Comparison of ENCODE assay signal across 14 mouse cellular contexts in the genomic region with DNA sequence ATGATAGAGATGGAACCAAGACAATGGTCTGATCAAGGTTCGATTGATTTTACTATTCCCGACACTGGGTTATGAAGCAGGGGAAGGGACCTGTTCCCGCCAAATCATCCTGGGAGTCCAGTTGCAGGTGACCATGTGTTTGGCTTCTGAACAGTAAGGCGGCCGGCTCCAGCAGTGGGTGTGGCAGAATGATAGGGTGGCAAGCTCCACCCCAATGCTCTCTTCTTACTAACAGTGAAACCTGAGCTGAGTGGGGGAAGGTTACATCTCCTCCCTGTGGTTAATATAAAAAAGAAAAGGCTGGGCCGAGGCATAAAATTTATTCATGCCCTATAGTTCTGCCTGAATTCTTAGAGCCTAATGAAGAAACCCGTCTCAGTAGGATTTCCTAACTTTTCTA. TPM values are rescaled to one million over a fixed set of nuclear protein-coding genes. Genes with fewer than 3 reads are reported as not detected.
A peak's percentile ranks its signal among the peaks of the same experiment; 100 is the strongest.
DNase-seq lines count a peak whose midpoint lies in the region; ATAC-seq and TF ChIP-seq lines count a peak whose summit lies in the region.
"Had no signal": no experiment of that assay in that cellular context is flagged by ENCODE, and none has a peak within 500 bp of the region (broad histone marks: within the 10 kb centered on the region; RNA-seq: fewer than 3 reads in every experiment).

No protein-coding gene starts in this region.

- no peak overlapping the region for H3K4me3 ChIP-seq in limb, embryonic 14.5 days (replicated peaks; ENCODE audit: low read length)
- no peak overlapping the region for H3K4me3 ChIP-seq in thymus, adult 2 months (ENCODE audit: control insufficient read depth, insufficient read depth, low read length)
- H3K4me3 ChIP-seq: hindbrain, embryonic 13.5 days; left cerebral cortex, adult 2 months had no signal

- no peak overlapping the region for H3K9ac ChIP-seq in limb, embryonic 14.5 days (ENCODE audit: low read depth, low read length, severe bottlenecking)
- H3K9ac ChIP-seq: hindbrain, embryonic 13.5 days had no signal

- H3K27ac ChIP-seq in limb, embryonic 14.5 days (replicated peaks; ENCODE audit: low read depth, low read length), result no peak overlapping the region
- no peak overlapping the region for H3K27ac ChIP-seq in thymus, adult 2 months (ENCODE audit: control insufficient read depth, insufficient read depth, low read length)
- H3K27ac ChIP-seq: hindbrain, embryonic 13.5 days; left cerebral cortex, adult 2 months had no signal

- no peak for TF ChIP-seq POLR2A in limb, embryonic 14.5 days (IDR thresholded peaks at IDR 0.05; ENCODE audit: borderline replicate concordance, extremely low read depth, insufficient read depth, insufficient read length)
- TF ChIP-seq POLR2A in thymus, adult 2 months (IDR thresholded peaks at IDR 0.05; ENCODE audit: control insufficient read depth, extremely low read depth, insufficient read depth, low read length, poor library complexity), result no peak

- DNase-seq in spleen, adult 12 weeks (ENCODE audit: low spot score), result peak; percentile 15
- no peak for DNase-seq in spleen, postnatal 10 days (ENCODE audit: low spot score in 2 of 2)
- peak; percentile 41 for DNase-seq in c-Kit-positive CD71-positive TER-119-positive erythroid progenitor cells, embryonic 14.5 days (ENCODE audit: low spot score)
- peak; percentile 11 for DNase-seq in limb, embryonic 14.5 days (ENCODE audit: low spot score)
- no peak for DNase-seq in gastrocnemius, postnatal 25 days
- no peak for DNase-seq in thymus, adult 2 months
- DNase-seq in gastrocnemius, adult 8-10 months (ENCODE audit: low spot score in 2 of 2), result no peak
- DNase-seq: adrenal gland, postnatal 10 days; cerebellum, adult 8-10 months; thymus, postnatal 14 days had no signal

- H3K4me2 ChIP-seq in limb, embryonic 14.5 days (replicated peaks; ENCODE audit: low read depth, low read length, severe bottlenecking), result no peak overlapping the region
- H3K4me2 ChIP-seq: hindbrain, embryonic 13.5 days had no signal

- no peaks in the 10 kb centered on the region; the same call in 1 of the 2 replicates for H3K9me3 ChIP-seq in limb, embryonic 14.5 days (ENCODE audit: control insufficient read depth, low read length)

- H3K36me3 ChIP-seq in limb, embryonic 14.5 days (ENCODE audit: control insufficient read depth, insufficient read depth, low read length), result no peaks in the 10 kb centered on the region
- no peaks in the 10 kb centered on the region for H3K36me3 ChIP-seq in thymus, adult 2 months (ENCODE audit: control insufficient read depth, insufficient read depth, low read length)
- H3K36me3 ChIP-seq: hindbrain, embryonic 13.5 days had no signal

- H3K27me3 ChIP-seq in limb, embryonic 14.5 days (ENCODE audit: control insufficient read depth, insufficient read depth, low read length), result no peaks in the 10 kb centered on the region
- H3K27me3 ChIP-seq in thymus, adult 2 months (ENCODE audit: control insufficient read depth, insufficient read depth, low read length), result no peaks in the 10 kb centered on the region
- H3K27me3 ChIP-seq: hindbrain, embryonic 13.5 days had no signal

- WGBS in limb, embryonic 14.5 days, result 36% methylated on average over 7 of the region's 7 CpGs
- 78% methylated on average over 7 of the region's 7 CpGs for WGBS in thymus, adult 2 months

- TF ChIP-seq CTCF in thymus, adult 2 months (IDR thresholded peaks at IDR 0.05; ENCODE audit: borderline replicate concordance, control insufficient read depth, extremely low read depth, insufficient read depth, low read length, poor library complexity), result no peak

- H3K4me1 ChIP-seq in limb, embryonic 14.5 days (ENCODE audit: control insufficient read depth, insufficient read depth, low read length), result no peaks in the 10 kb centered on the region
- H3K4me1 ChIP-seq in thymus, adult 2 months (replicated peaks; ENCODE audit: control insufficient read depth, insufficient read depth, low read length), result no peaks in the 10 kb centered on the region; the same call in 1 of the 2 replicates
- H3K4me1 ChIP-seq: hindbrain, embryonic 13.5 days had no signal

- no peak for ATAC-seq in limb, embryonic 14.5 days (ENCODE audit: low FRiP score, low read depth)

RNA-seq across cellular contexts. Expression of gene Pmm1, which starts 8.4 kb away (rescaled TPM):
- polyA plus RNA-seq in limb, embryonic 14.5 days (2012; rRNA removed), result 40.7 and 41.5 TPM in 2 replicates
- polyA plus RNA-seq in limb, embryonic 14.5 days (2014; fragmentation: Nextera tagmentation; extraction: Ambion mirVana), result 33.3 and 34.8 TPM in 2 replicates
- 10 to 100 TPM; 11.9 to 21.6 TPM for total RNA-seq in gastrocnemius, postnatal 25 days (2021)
- 64.1 and 68.7 TPM in 2 replicates for polyA plus RNA-seq in thymus, adult 2 months (2012; rRNA removed)
- 10 to 100 TPM; 15.6 to 17.9 (median 15.9) TPM for total RNA-seq in gastrocnemius, adult 8-10 months (2022)

RNA-seq across cellular contexts. Expression of gene 1700029P11Rik, which starts 11.2 kb away (rescaled TPM):
- polyA plus RNA-seq in limb, embryonic 14.5 days (2012; rRNA removed), result not detected in 2 replicates
- polyA plus RNA-seq in limb, embryonic 14.5 days (2014; fragmentation: Nextera tagmentation; extraction: Ambion mirVana), result not detected in 2 replicates
- total RNA-seq in gastrocnemius, postnatal 25 days (2021), result not detected
- polyA plus RNA-seq in thymus, adult 2 months (2012; rRNA removed), result not detected in 2 replicates
- total RNA-seq in gastrocnemius, adult 8-10 months (2022), result not detected
- total RNA-seq: adrenal gland, postnatal 10 days; left cerebral cortex, adult 2 months; neutrophil, adult 5-6 weeks had no signal
- polyA plus RNA-seq: hindbrain, embryonic 13.5 days; small intestine, adult 2 months had no signal

RNA-seq across cellular contexts. Expression of gene Xrcc6, which starts 18.5 kb away (rescaled TPM):
- 29.3 and 37.2 TPM in 2 replicates for polyA plus RNA-seq in limb, embryonic 14.5 days (2012; rRNA removed)
- 71.8 and 74.0 TPM in 2 replicates for polyA plus RNA-seq in limb, embryonic 14.5 days (2014; fragmentation: Nextera tagmentation; extraction: Ambion mirVana)
- 10 to 100 TPM; 20.8 to 24.9 TPM for total RNA-seq in gastrocnemius, postnatal 25 days (2021)
- polyA plus RNA-seq in thymus, adult 2 months (2012; rRNA removed), result 183 and 225 TPM in 2 replicates
- total RNA-seq in gastrocnemius, adult 8-10 months (2022), result 10 to 100 TPM; 20.6 to 24.5 (median 24.2) TPM

RNA-seq across cellular contexts. Expression of gene Csdc2, which starts 32.6 kb away (rescaled TPM):
- polyA plus RNA-seq in limb, embryonic 14.5 days (2012; rRNA removed), result 16.2 and 23.6 TPM in 2 replicates
- polyA plus RNA-seq in limb, embryonic 14.5 days (2014; fragmentation: Nextera tagmentation; extraction: Ambion mirVana), result 13.5 and 14.3 TPM in 2 replicates
- total RNA-seq in gastrocnemius, postnatal 25 days (2021), result 1 to 10 TPM; 1.8 to 2.6 TPM
- polyA plus RNA-seq in thymus, adult 2 months (2012; rRNA removed), result 1.9 and 6.8 TPM in 2 replicates
- total RNA-seq in gastrocnemius, adult 8-10 months (2022), result 1 to 10 TPM in 2 of 4 experiments, under 1 TPM in 2; 0.67 to 1.9 (median 0.90) TPM
- total RNA-seq: neutrophil, adult 5-6 weeks had no signal

RNA-seq across cellular contexts. Expression of gene Polr3h, which starts 43.1 kb away (rescaled TPM):
- polyA plus RNA-seq in limb, embryonic 14.5 days (2012; rRNA removed), result 20.5 and 25.0 TPM in 2 replicates
- polyA plus RNA-seq in limb, embryonic 14.5 days (2014; fragmentation: Nextera tagmentation; extraction: Ambion mirVana), result 69.1 and 71.6 TPM in 2 replicates
- total RNA-seq in gastrocnemius, postnatal 25 days (2021), result 1 to 10 TPM; 5.9 to 6.3 TPM
- polyA plus RNA-seq in thymus, adult 2 months (2012; rRNA removed), result 16.7 and 17.5 TPM in 2 replicates
- total RNA-seq in gastrocnemius, adult 8-10 months (2022), result 10 to 100 TPM in 1 of 4 experiments, 1 to 10 TPM in 3; 7.2 to 10.2 (median 8.2) TPM

Comparison
In these comparisons a context has a peak if more than half of its experiments do, and no peak if none do; other contexts are left out.
1. DNase-seq: peak in spleen, adult 12 weeks (single experiment), c-Kit-positive CD71-positive TER-119-positive erythroid progenitor cells, embryonic 14.5 days (single experiment) and limb, embryonic 14.5 days (single experiment); none in spleen, postnatal 10 days (0 of 2), gastrocnemius, postnatal 25 days (single experiment), thymus, adult 2 months (single experiment) and gastrocnemius, adult 8-10 months (0 of 2).